Mouse (Mus musculus): ENCODE data around the gene Stt3b.

DNA sequence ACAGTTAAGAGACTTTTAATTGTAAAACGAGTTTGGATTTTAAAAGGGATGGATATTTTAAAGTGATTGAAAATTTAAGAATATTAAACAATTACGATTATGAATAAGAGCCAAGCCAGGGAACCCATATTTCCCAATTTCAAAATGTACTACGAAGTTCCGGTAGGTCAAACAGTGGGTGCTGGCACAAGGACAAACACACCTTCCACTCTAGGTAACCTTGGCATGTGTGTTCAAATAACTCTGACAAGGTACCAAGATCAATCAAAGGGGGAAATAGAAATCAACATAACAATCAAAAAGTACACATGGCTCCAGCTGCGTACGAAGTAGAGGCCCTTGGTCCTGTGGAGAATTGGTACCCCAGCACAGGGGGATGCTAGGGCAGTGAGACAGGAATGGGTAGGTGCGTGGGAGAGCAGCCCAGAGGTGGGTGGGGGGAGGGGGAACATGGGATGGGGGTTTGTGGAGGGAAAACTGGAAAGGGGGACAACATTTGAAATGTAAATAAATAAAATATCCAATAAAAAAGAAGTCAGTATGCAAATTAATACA is 37.0 kb downstream of the Stt3b start:
- TF ChIP-seq POLR2A (IDR thresholded peaks at IDR 0.05; ENCODE audit: borderline replicate concordance, low read depth, low read length): no peak
- TF ChIP-seq CTCF (IDR thresholded peaks at IDR 0.05; ENCODE audit: low read depth, low read length): no peak

Measured in bone marrow macrophage, adult 2 months (primary cell).